Mouse (Mus musculus) cortical plate, adult 2 months (tissue): ENCODE measurements around the gene Pdk4. TPM values are rescaled to one million over a fixed set of nuclear protein-coding genes. Genes with fewer than 3 reads are reported as not detected.

Experiments
- H3K27ac ChIP-seq: fragments of 200-500 bp; 2 replicates; pipeline ENCODE4 v1.5.1; 2012; ENCODE audit warnings: low read length, control low read depth, inconsistent platforms; ENCODE audit not compliant: insufficient read depth
- H3K4me1 ChIP-seq: fragments of 200-500 bp; 2 replicates; pipeline ENCODE4 v1.6.1; 2011; ENCODE audit warnings: low read length; ENCODE audit not compliant: control insufficient read depth, insufficient read depth
- H3K4me3 ChIP-seq: fragments of 200-500 bp; 2 replicates; pipeline ENCODE4 v1.5.1; 2011; ENCODE audit warnings: mild to moderate bottlenecking, low read length, control low read depth; ENCODE audit not compliant: insufficient read depth
- CTCF ChIP-seq: fragments of 200-500 bp; IDR thresholded peaks from 2 replicates; pipeline ENCODE4 v1.5.1; 2011; ENCODE audit warnings: mild to moderate bottlenecking, control low read depth, low read length; ENCODE audit not compliant: insufficient read depth; ENCODE audit errors: extremely low read depth
- POLR2A ChIP-seq: fragments of 200-500 bp; IDR thresholded peaks from 2 replicates; pipeline ENCODE4 v1.6.1; 2011; ENCODE audit warnings: mild to moderate bottlenecking, low read length, control low read depth; ENCODE audit not compliant: insufficient read depth; ENCODE audit errors: extremely low read depth
- polyA plus RNA-seq: library from polyadenylated mRNA; depleted of rRNA; stranded (reverse); fragments of >200 nt; gene quantifications from 2 replicates; pipeline ENCODE4 v1.2.3, GENCODE M21; 2012

The Pdk4 gene
- polyA plus RNA-seq, 1 experiment, result 14.0 TPM

- H3K4me1 ChIP-seq, result no peaks in the 10 kb centered on the region
- H3K4me3 ChIP-seq, result no peak overlapping the region
- H3K27ac ChIP-seq, result no peak overlapping the region
- no peak for TF ChIP-seq CTCF
- TF ChIP-seq POLR2A, result no peak
These were observed 2.6 kb upstream of the Pdk4 start for GRCm38 (mm10) chr6:5498740-5499139.

GRCm38 (mm10) chr6:5496854-5497235, 736 bp upstream of the Pdk4 start:
- H3K4me3 ChIP-seq, result no peak overlapping the region; the same call in 1 of the 2 replicates
- TF ChIP-seq POLR2A, result no peak
- TF ChIP-seq CTCF, result no peak
- H3K27ac ChIP-seq, result 0 out of 2 replicates have a peak overlapping the region, but pooled peaks have one; percentile 50

GRCm38 (mm10) chr6:5485028-5485427, 11.1 kb downstream of the Pdk4 start:
- no peak for TF ChIP-seq POLR2A
- TF ChIP-seq CTCF, result no peak
- Histone ChIP-seq H3K4me1 (no peaks in the 10 kb centered on the region), H3K4me3 (no peak overlapping the region), H3K27ac (no peak overlapping the region)

More at GRCm38 (mm10) chr6:5496854-5497235, 736 bp upstream of the Pdk4 start:
- no peaks in the 10 kb centered on the region for H3K4me1 ChIP-seq

GRCm38 (mm10) chr6:5482270-5482783, 13.8 kb downstream of the Pdk4 start:
- H3K4me1 ChIP-seq, result no peaks in the 10 kb centered on the region
- H3K4me3 ChIP-seq, result no peak overlapping the region
- no peak overlapping the region for H3K27ac ChIP-seq
- TF ChIP-seq POLR2A (no peak), CTCF (no peak)

- no peak for TF ChIP-seq POLR2A
- TF ChIP-seq CTCF, result no peak
These were observed 15.0 kb downstream of the Pdk4 start for GRCm38 (mm10) chr6:5481066-5481465.

GRCm38 (mm10) chr6:5474021-5474420, 22.1 kb downstream of the Pdk4 start:
- Histone ChIP-seq H3K4me3 (no peak overlapping the region), H3K27ac (no peak overlapping the region), H3K4me1 (no peaks in the 10 kb centered on the region)
- no peak for TF ChIP-seq CTCF
- TF ChIP-seq POLR2A, result no peak

More at GRCm38 (mm10) chr6:5481066-5481465, 15.0 kb downstream of the Pdk4 start:
- Histone ChIP-seq H3K4me1 (no peaks in the 10 kb centered on the region), H3K4me3 (no peak overlapping the region), H3K27ac (no peak overlapping the region)

GRCm38 (mm10) chr6:5472692-5473091, 23.4 kb downstream of the Pdk4 start:
- no peak overlapping the region for H3K4me3 ChIP-seq
- H3K27ac ChIP-seq, result no peak overlapping the region
- no peaks in the 10 kb centered on the region for H3K4me1 ChIP-seq
- no peak for TF ChIP-seq POLR2A
- TF ChIP-seq CTCF, result no peak

GRCm38 (mm10) chr6:5470480-5471318, 25.4 kb downstream of the Pdk4 start:
- no peak for TF ChIP-seq POLR2A
- TF ChIP-seq CTCF, result no peak
- Histone ChIP-seq H3K27ac (no peak overlapping the region), H3K4me3 (no peak overlapping the region)

GRCm38 (mm10) chr6:5455836-5456235, 40.3 kb downstream of the Pdk4 start:
- TF ChIP-seq CTCF, result no peak
- no peak for TF ChIP-seq POLR2A
- Histone ChIP-seq H3K4me1 (no peaks in the 10 kb centered on the region), H3K27ac (no peak overlapping the region), H3K4me3 (no peak overlapping the region)

More at GRCm38 (mm10) chr6:5470480-5471318, 25.4 kb downstream of the Pdk4 start:
- no peaks in the 10 kb centered on the region for H3K4me1 ChIP-seq

GRCm38 (mm10) chr6:5449878-5450277, 46.2 kb downstream of the Pdk4 start:
- Histone ChIP-seq H3K4me3 (no peak overlapping the region), H3K27ac (no peak overlapping the region), H3K4me1 (no peaks in the 10 kb centered on the region)
- no peak for TF ChIP-seq CTCF
- no peak for TF ChIP-seq POLR2A
